Mouse (Mus musculus) forebrain, postnatal 0 days (tissue): ENCODE data around the gene Tpst1. TPM values are rescaled to one million over a fixed set of nuclear protein-coding genes. Genes with fewer than 3 reads are reported as not detected.

Experiments used
- ATAC-seq: fragments of 200-750 bp; cut with Nextera tagmentation; 2 replicates; pipeline ENCODE4 v1.8.0; 2017; ENCODE audit warnings: mild to moderate bottlenecking, moderate library complexity
- DNase-seq: peaks from one replicate; pipeline ENCODE4 v3.0.0-alpha.2; 2015
- H3K27ac ChIP-seq: fragments of 300-500 bp; sonication (generic); 2 replicates; pipeline ENCODE4 v1.5.1; 2014; ENCODE audit warnings: low read depth, mild to moderate bottlenecking, antibody characterized with exemption, low read length, moderate library complexity, mixed read lengths
- H3K27me3 ChIP-seq: fragments of 300-500 bp; sonication (generic); 2 replicates; pipeline ENCODE4 v1.6.1; 2014; ENCODE audit warnings: mild to moderate bottlenecking, low read length, mixed read lengths; ENCODE audit not compliant: insufficient read depth
- H3K36me3 ChIP-seq: fragments of 300-500 bp; sonication (generic); 2 replicates; pipeline ENCODE4 v1.6.1; 2014; ENCODE audit warnings: mild to moderate bottlenecking, moderate library complexity; ENCODE audit not compliant: insufficient read depth
- H3K4me1 ChIP-seq: fragments of 300-500 bp; sonication (generic); 2 replicates; pipeline ENCODE4 v1.6.1; 2014; ENCODE audit warnings: antibody characterized with exemption; ENCODE audit not compliant: insufficient read depth
- H3K4me2 ChIP-seq: fragments of 300-500 bp; sonication (generic); 2 replicates; pipeline ENCODE4 v1.6.1; 2014; ENCODE audit warnings: low read depth, mild to moderate bottlenecking, moderate library complexity
- H3K4me3 ChIP-seq: fragments of 300-500 bp; sonication (generic); 2 replicates; pipeline ENCODE4 v1.5.1; 2014; ENCODE audit warnings: low read depth, low read length, mixed read lengths
- H3K9ac ChIP-seq: fragments of 300-500 bp; sonication (generic); 2 replicates; pipeline ENCODE4 v1.6.1; 2014; ENCODE audit warnings: mild to moderate bottlenecking
- H3K9me3 ChIP-seq: fragments of 300-500 bp; sonication (generic); 2 replicates; pipeline ENCODE4 v1.6.1; 2016; ENCODE audit warnings: low read length
- CTCF ChIP-seq: sonication (generic); IDR thresholded peaks from 2 replicates; pipeline ENCODE4 v1.5.1; 2016; ENCODE audit warnings: antibody characterized with exemption, control low read depth, low read depth
- WGBS: fragments of 180-500 bp; shearing (Covaris S2); extraction: QIAGEN DNeasy Blood & Tissue Kit; methylation state at CpG from one replicate; pipeline ENCODE4 v1.1.7; 2014; 5-methylcytosine and 5-hydroxymethylcytosine counted together
- polyA plus RNA-seq: library from polyadenylated mRNA; unstranded; fragments of >200 nt; fragmentation: Nextera tagmentation; extraction: Ambion mirVana; gene quantifications from 2 replicates; pipeline ENCODE4 v1.2.1, GENCODE M21; 2015
- total RNA-seq: library from RNA; depleted of rRNA; stranded (reverse); fragments of >200 nt; gene quantifications from 2 replicates; pipeline ENCODE4 v1.2.3, GENCODE M21; 2014

Tpst1 gene
- total and polyA plus RNA-seq, 2 experiments from 2014 or later, result 55.3 to 55.4 TPM

DNA sequence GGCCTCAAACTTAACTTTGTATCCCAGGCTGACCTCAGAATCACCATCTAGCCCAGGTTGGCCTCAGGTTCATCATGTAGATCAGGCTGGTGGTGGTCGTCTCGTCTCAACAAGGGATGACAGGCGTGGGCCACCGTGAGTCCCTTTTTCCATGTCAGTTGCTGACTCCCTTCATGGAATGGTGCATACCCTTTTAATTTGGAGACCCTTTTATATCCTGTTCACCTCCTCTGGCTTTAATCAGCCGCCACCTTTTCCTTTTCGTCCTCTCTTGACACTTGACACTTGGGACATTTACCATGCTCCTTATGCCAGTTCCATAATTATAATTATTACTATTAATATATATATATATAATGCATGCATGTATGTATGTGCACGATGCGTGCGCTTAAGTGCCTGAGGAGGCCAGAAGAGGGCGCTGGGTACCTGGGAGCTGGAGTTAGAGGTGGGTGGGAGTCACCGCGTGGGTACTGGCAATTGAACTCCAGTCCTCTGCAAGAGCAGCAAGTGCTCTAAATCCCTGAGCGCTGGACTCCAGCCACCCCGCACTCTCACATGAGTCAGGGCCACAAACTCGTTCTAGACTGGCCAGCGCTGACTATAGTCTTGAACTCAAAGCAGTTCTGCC, 7.0 kb downstream of the Tpst1 start:
- Histone ChIP-seq H3K4me1 (peaks cover 3% of the 10 kb centered on the region; the same call in 1 of the 2 replicates), H3K9me3 (no peaks in the 10 kb centered on the region), H3K9ac (peak overlapping the region; percentile 94), H3K4me3 (peak overlapping the region; percentile 87), H3K4me2 (peak overlapping the region; percentile 57), H3K27me3 (no peaks in the 10 kb centered on the region), H3K36me3 (no peaks in the 10 kb centered on the region), H3K27ac (no peak overlapping the region)
- DNase-seq (no peak), ATAC-seq (no peak)
- WGBS, result 70% methylated on average over 16 of the region's 16 CpGs
- TF ChIP-seq CTCF, result peak; percentile 24; the same call in 1 of the 2 replicates

DNA sequence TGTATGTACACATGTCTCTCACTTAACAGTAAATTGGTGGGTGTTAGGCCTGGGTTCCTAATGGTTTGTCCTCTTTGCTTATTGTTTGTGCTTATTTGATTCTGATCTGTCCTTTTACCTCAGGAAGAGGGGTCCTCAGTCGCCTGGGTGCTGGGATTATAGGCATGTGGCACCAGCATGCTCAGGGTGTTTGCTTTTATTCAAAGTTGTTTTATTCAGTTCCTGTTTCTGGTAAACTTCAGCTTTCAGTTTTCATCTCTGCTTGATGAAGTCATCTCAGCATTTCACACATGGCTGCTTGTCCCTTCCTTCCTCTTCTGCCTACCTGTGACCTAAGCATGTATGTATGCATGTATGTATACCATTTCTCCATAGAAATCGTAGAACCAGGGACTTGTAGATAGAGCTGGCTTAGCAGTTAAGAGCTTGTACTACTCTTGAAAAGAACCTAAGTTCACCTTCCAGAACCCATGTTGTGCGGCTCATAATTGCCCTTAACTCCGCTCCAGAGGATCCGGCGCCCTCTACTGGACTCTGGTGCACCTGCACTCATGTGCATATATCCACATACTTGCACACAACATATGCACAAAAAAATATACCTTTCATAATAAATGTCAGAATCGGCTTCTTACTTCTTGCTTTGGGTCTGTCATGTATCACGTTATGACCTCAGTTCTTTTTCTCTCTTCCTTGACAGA, 8.2 kb downstream of the Tpst1 start:
- Histone ChIP-seq H3K27me3 (no peaks in the 10 kb centered on the region), H3K27ac (no peak overlapping the region), H3K36me3 (no peaks in the 10 kb centered on the region), H3K9ac (no peak overlapping the region), H3K4me1 (peaks cover 3% of the 10 kb centered on the region; the same call in 1 of the 2 replicates), H3K4me2 (no peak overlapping the region), H3K4me3 (no peak overlapping the region), H3K9me3 (no peaks in the 10 kb centered on the region)
- DNase-seq (no peak), ATAC-seq (no peak)
- peak; percentile 40 for TF ChIP-seq CTCF
- 98% methylated on average over 8 of the region's 8 CpGs for WGBS

DNA sequence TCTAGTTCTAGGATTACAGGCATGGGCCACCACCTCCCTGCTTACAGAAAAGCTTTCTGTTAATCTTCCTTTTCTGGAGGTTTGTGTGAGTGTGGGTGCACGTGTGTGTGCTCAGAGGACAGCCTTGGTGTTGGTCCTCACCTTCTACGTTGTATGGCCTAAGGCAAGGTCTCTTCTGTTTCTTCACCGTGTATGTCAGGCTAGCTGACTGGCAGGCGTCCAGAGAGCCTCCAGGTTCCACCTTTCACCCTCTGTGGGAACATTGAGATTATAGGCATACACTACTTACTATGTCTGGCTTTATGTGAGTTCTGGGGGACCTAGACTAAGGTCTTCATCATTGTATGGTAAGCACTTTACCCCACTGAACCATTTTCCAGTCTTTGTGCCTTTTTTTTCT, 9.3 kb downstream of the Tpst1 start:
- Histone ChIP-seq H3K36me3 (no peaks in the 10 kb centered on the region), H3K27me3 (no peaks in the 10 kb centered on the region), H3K9ac (no peak overlapping the region), H3K4me2 (no peak overlapping the region), H3K4me1 (peaks cover 3% of the 10 kb centered on the region; the same call in 1 of the 2 replicates), H3K4me3 (no peak overlapping the region), H3K27ac (no peak overlapping the region), H3K9me3 (no peaks in the 10 kb centered on the region)
- WGBS, result 77% methylated on average over 4 of the region's 4 CpGs
- ATAC-seq (no peak), DNase-seq (no peak)
- TF ChIP-seq CTCF, result no peak

DNA sequence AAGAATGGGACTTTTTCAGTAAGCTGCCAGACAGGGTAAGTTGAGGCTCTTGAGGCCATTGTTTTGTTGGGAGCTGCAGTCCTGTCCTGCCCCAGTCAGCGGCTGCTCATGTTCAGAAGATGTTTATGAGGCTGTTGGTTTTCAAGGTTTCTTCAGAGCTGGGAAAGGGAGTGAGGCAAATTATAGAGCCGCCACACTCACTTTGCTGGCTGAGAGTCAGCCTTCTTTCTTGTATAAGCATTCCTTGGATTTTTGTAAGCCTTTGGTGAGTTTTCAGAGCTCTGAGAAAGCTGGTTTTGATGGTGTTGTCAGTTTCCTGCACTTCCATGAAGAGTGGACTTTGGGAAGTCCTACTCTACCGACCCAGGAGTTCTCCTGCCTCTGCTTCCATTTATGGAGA, 11.1 kb downstream of the Tpst1 start:
- Histone ChIP-seq H3K4me2 (no peak overlapping the region), H3K36me3 (0 out of 2 replicates have a peak, but pooled peaks cover under 1% of the 10 kb centered on the region), H3K27me3 (no peaks in the 10 kb centered on the region), H3K4me1 (no peaks in the 10 kb centered on the region), H3K9ac (no peak overlapping the region), H3K4me3 (no peak overlapping the region), H3K9me3 (no peaks in the 10 kb centered on the region), H3K27ac (no peak overlapping the region)
- no peak for TF ChIP-seq CTCF
- no peak for DNase-seq
- ATAC-seq, result no peak
- WGBS, result 92% methylated on average over 3 of the region's 3 CpGs

DNA sequence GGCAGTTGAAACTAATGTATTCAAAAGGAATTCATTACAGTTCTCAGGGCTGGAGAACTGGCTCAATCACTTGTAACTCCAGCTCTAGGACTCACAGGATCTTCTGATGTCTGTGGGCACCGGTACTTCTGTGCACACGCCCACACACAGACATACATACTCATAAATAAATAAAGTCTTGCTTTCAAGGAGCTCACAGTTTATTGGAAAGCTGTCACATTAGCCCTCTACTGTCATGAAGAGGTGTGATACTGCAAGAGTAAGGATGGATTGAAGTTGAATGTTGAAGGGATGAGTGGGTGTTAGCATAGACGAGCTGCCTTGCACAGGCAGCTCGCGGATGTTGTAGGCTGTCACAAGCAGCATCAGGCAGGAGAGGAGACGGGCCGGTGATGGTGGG, 14.9 kb downstream of the Tpst1 start:
- DNase-seq (no peak), ATAC-seq (no peak)
- Histone ChIP-seq H3K4me3 (no peak overlapping the region), H3K27me3 (no peaks in the 10 kb centered on the region), H3K27ac (no peak overlapping the region), H3K36me3 (peaks cover 9% of the 10 kb centered on the region; the same call in 1 of the 2 replicates), H3K4me1 (no peaks in the 10 kb centered on the region), H3K9ac (no peak overlapping the region), H3K9me3 (no peaks in the 10 kb centered on the region), H3K4me2 (no peak overlapping the region)
- WGBS, result 88% methylated on average over 7 of the region's 7 CpGs
- no peak for TF ChIP-seq CTCF

DNA sequence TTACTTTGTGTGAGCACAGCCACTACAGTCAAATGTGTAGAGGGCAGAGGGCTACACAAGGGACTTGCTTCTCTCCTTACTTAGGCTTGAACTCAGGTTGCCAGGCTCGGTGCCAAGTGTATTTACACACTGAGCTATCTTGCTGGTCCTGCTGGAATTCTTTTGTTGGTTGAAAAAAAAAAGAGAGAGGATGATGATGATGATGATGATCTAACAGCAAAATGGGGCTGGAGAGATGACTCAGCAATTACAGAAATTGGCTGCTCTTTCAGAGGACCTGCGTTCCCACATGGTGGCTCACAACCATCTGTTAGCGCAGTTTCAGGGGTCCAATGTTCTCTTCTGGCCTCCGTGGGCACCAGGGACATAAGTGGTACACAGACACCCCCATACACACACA, 15.5 kb downstream of the Tpst1 start:
- Histone ChIP-seq H3K4me2 (no peak overlapping the region), H3K9me3 (no peaks in the 10 kb centered on the region), H3K27ac (no peak overlapping the region), H3K27me3 (no peaks in the 10 kb centered on the region), H3K36me3 (peaks cover 9% of the 10 kb centered on the region; the same call in 1 of the 2 replicates), H3K4me3 (no peak overlapping the region), H3K9ac (no peak overlapping the region), H3K4me1 (no peaks in the 10 kb centered on the region)
- DNase-seq, result no peak
- 92% methylated on average over 4 of the region's 4 CpGs for WGBS
- no peak for ATAC-seq
- TF ChIP-seq CTCF, result no peak

DNA sequence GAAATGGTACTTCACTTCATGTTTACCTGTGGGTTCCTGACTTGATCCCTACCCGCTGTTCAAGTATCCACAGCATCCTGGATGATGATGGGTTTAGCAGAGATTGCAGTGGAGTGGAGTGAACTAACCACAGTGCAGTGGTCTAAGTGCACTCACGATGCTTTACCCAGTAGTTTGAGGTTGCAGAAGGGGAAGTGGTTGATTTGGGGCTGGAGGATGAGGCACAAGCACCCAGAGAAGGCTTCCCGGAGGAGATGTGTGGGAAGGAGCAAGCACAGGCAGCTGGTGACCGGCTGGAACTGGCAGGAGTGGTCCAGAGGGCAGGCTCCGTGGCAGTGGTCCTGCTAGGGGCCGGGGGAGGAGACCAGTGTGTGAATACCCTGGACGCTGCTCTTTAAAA, 16.1 kb downstream of the Tpst1 start:
- ATAC-seq, result no peak
- Histone ChIP-seq H3K9ac (no peak overlapping the region), H3K4me3 (no peak overlapping the region), H3K4me1 (no peaks in the 10 kb centered on the region), H3K36me3 (peaks cover 9% of the 10 kb centered on the region; the same call in 1 of the 2 replicates), H3K27me3 (no peaks in the 10 kb centered on the region), H3K27ac (no peak overlapping the region), H3K9me3 (no peaks in the 10 kb centered on the region), H3K4me2 (no peak overlapping the region)
- WGBS, result 76% methylated on average over 7 of the region's 7 CpGs
- no peak for TF ChIP-seq CTCF
- DNase-seq, result no peak
